Mouse (Mus musculus) testis, adult 2 months (tissue): Measurements from ENCODE around the gene Cd163l1. TPM values are rescaled to one million over a fixed set of nuclear protein-coding genes. Genes with fewer than 3 reads are reported as not detected.

Source experiments
- H3K27ac ChIP-seq: fragments of 200-500 bp; 2 replicates; pipeline ENCODE4 v1.5.1; 2012; ENCODE audit warnings: low read depth, low read length; ENCODE audit not compliant: control insufficient read depth, insufficient read depth
- H3K27me3 ChIP-seq: fragments of 200-500 bp; 2 replicates; pipeline ENCODE4 v1.6.1; 2012; ENCODE audit warnings: mild to moderate bottlenecking, low read length, moderate library complexity; ENCODE audit not compliant: control insufficient read depth, insufficient read depth
- H3K36me3 ChIP-seq: fragments of 200-500 bp; 2 replicates; pipeline ENCODE4 v1.6.1; 2012; ENCODE audit warnings: mild to moderate bottlenecking, low read length; ENCODE audit not compliant: control insufficient read depth, insufficient read depth
- H3K4me1 ChIP-seq: fragments of 200-500 bp; 2 replicates; pipeline ENCODE4 v1.6.1; 2012; ENCODE audit warnings: low read length; ENCODE audit not compliant: control insufficient read depth, insufficient read depth
- H3K4me3 ChIP-seq: fragments of 200-500 bp; 2 replicates; pipeline ENCODE4 v1.5.1; 2012; ENCODE audit warnings: low read depth, mild to moderate bottlenecking, low read length, moderate library complexity, mixed read lengths; ENCODE audit not compliant: control insufficient read depth
- CTCF ChIP-seq: fragments of 200-500 bp; IDR thresholded peaks from 2 replicates; pipeline ENCODE4 v1.5.1; 2012; ENCODE audit warnings: low read depth, mild to moderate bottlenecking, inconsistent platforms, low read length, moderate library complexity; ENCODE audit not compliant: control insufficient read depth, insufficient read depth, insufficient replicate concordance
- POLR2A ChIP-seq: fragments of 200-500 bp; IDR thresholded peaks from 2 replicates; pipeline ENCODE4 v1.6.1; 2012; ENCODE audit warnings: low read depth, mild to moderate bottlenecking, inconsistent platforms, low read length, moderate library complexity; ENCODE audit not compliant: control insufficient read depth
- polyA plus RNA-seq: library from polyadenylated mRNA; depleted of rRNA; stranded (reverse); fragments of >200 nt; gene quantifications from 2 replicates; pipeline ENCODE4 v1.2.3, GENCODE M21; 2012; rRNA removed

Gene Cd163l1
- polyA plus RNA-seq: 0.02 and 0.28 TPM in 2 replicates

- TF ChIP-seq CTCF: no peak
- TF ChIP-seq POLR2A: no peak
- Histone ChIP-seq H3K4me3 (no peak within 1 kb of the TSS), H3K27me3 (no peaks in the 10 kb centered on the region), H3K36me3 (no peaks in the 10 kb centered on the region), H3K27ac (no peak within 1 kb of the TSS), H3K4me1 (no peaks in the 10 kb centered on the region)
These were observed at the start of gene Cd163l1 for GRCm38 (mm10) chr7:140217967-140218366. TSS of gene Cd163l1 (plus strand) at chr7:140218267.

GRCm38 (mm10) chr7:140169386-140169785, 48.7 kb upstream of the Cd163l1 start:
- H3K4me1 ChIP-seq: no peaks in the 10 kb centered on the region
- no peak overlapping the region for H3K4me3 ChIP-seq
- no peak for TF ChIP-seq CTCF
- TF ChIP-seq POLR2A: no peak
- H3K27me3 ChIP-seq: no peaks in the 10 kb centered on the region
- H3K27ac ChIP-seq: no peak overlapping the region
- H3K36me3 ChIP-seq: no peaks in the 10 kb centered on the region

- TF ChIP-seq POLR2A: no peak
- no peak for TF ChIP-seq CTCF
- Histone ChIP-seq H3K4me3 (no peak overlapping the region), H3K4me1 (no peaks in the 10 kb centered on the region), H3K27me3 (no peaks in the 10 kb centered on the region), H3K27ac (no peak overlapping the region), H3K36me3 (no peaks in the 10 kb centered on the region)
These were observed 47.2 kb upstream of the Cd163l1 start for GRCm38 (mm10) chr7:140170863-140171262.

- TF ChIP-seq POLR2A (no peak), CTCF (no peak)
- Histone ChIP-seq H3K36me3 (no peaks in the 10 kb centered on the region), H3K27me3 (no peaks in the 10 kb centered on the region), H3K4me3 (no peak within 1 kb of the TSS), H3K4me1 (no peaks in the 10 kb centered on the region), H3K27ac (no peak within 1 kb of the TSS)
These were observed 45.1 kb upstream of the Cd163l1 start, which contains the start of gene Olfr523 for GRCm38 (mm10) chr7:140172936-140173335. TSS of gene Olfr523 (plus strand) at chr7:140173217.

- TF ChIP-seq CTCF (no peak), POLR2A (no peak)
- H3K27me3 ChIP-seq: no peaks in the 10 kb centered on the region
- no peak overlapping the region for H3K27ac ChIP-seq
- no peaks in the 10 kb centered on the region for H3K4me1 ChIP-seq
- H3K36me3 ChIP-seq: no peaks in the 10 kb centered on the region
- H3K4me3 ChIP-seq: no peak overlapping the region
These were observed 38.9 kb upstream of the Cd163l1 start for GRCm38 (mm10) chr7:140179176-140179575.

- Histone ChIP-seq H3K4me1 (no peaks in the 10 kb centered on the region), H3K4me3 (no peak overlapping the region), H3K27ac (no peak overlapping the region), H3K36me3 (no peaks in the 10 kb centered on the region), H3K27me3 (no peaks in the 10 kb centered on the region)
- no peak for TF ChIP-seq POLR2A
- TF ChIP-seq CTCF: no peak
These were observed 37.4 kb upstream of the Cd163l1 start for GRCm38 (mm10) chr7:140180692-140181091.

- no peak for TF ChIP-seq POLR2A
- TF ChIP-seq CTCF: no peak
- H3K4me3 ChIP-seq: no peak overlapping the region
These were observed 33.9 kb upstream of the Cd163l1 start for GRCm38 (mm10) chr7:140184206-140184605.

More at GRCm38 (mm10) chr7:140184206-140184605, 33.9 kb upstream of the Cd163l1 start:
- no peaks in the 10 kb centered on the region for H3K27me3 ChIP-seq
- no peaks in the 10 kb centered on the region for H3K4me1 ChIP-seq
- H3K27ac ChIP-seq: no peak overlapping the region
- H3K36me3 ChIP-seq: no peaks in the 10 kb centered on the region
